Mouse (Mus musculus) testis, adult 2 months (tissue): ENCODE results near the gene Lpar1.

Experiments
- CTCF ChIP-seq: fragments of 200-500 bp; IDR thresholded peaks from 2 replicates; pipeline ENCODE4 v1.5.1; 2012; ENCODE audit warnings: low read depth, mild to moderate bottlenecking, inconsistent platforms, low read length, moderate library complexity; ENCODE audit not compliant: control insufficient read depth, insufficient read depth, insufficient replicate concordance
- POLR2A ChIP-seq: fragments of 200-500 bp; IDR thresholded peaks from 2 replicates; pipeline ENCODE4 v1.6.1; 2012; ENCODE audit warnings: low read depth, mild to moderate bottlenecking, inconsistent platforms, low read length, moderate library complexity; ENCODE audit not compliant: control insufficient read depth

GRCm38 (mm10) chr4:58534141-58534571 is 19.5 kb downstream of the Lpar1 start:
- TF ChIP-seq CTCF (no peak), POLR2A (no peak)
